Mouse (Mus musculus): ENCODE data around the gene Fam178b. TPM values are rescaled to one million over a fixed set of nuclear protein-coding genes. Genes with fewer than 3 reads are reported as not detected.
A peak's percentile ranks its signal among the peaks of the same experiment; 100 is the strongest.
"Not testable (repeated sequence)": the region's sequence is repeated elsewhere in the genome, so short reads cannot be mapped to it uniquely, and the experiment has no call there.

Gene Fam178b
- total RNA-seq, 4 experiments from 2014 or later, result 0.52 to 1.4 (median 0.59) TPM; not detected in 1

GRCm38 (mm10) chr1:36625442-36625841 lies 57.5 kb downstream of the Fam178b start:
- DNase-seq, result no peak

- DNase-seq, result not testable (repeated sequence)
Measured at GRCm38 (mm10) chr1:36615958-36616357, 67.0 kb downstream of the Fam178b start.

GRCm38 (mm10) chr1:36615188-36615587 lies 67.8 kb downstream of the Fam178b start:
- DNase-seq, result no peak

- no peak for DNase-seq
Measured at GRCm38 (mm10) chr1:36614584-36614983, 68.4 kb downstream of the Fam178b start.

GRCm38 (mm10) chr1:36613374-36613895 lies 69.5 kb downstream of the Fam178b start:
- DNase-seq, result no peak

- no peak for DNase-seq
Measured at GRCm38 (mm10) chr1:36612362-36612761, 70.6 kb downstream of the Fam178b start.

GRCm38 (mm10) chr1:36611449-36612123 lies 71.4 kb downstream of the Fam178b start:
- DNase-seq, result no peak

GRCm38 (mm10) chr1:36608211-36608610 lies 74.8 kb downstream of the Fam178b start:
- no peak for DNase-seq

GRCm38 (mm10) chr1:36606951-36607350 lies 76.0 kb downstream of the Fam178b start:
- DNase-seq, result no peak

GRCm38 (mm10) chr1:36604254-36605156 lies 78.5 kb downstream of the Fam178b start:
- DNase-seq, result no peak

- no peak for DNase-seq
Measured at GRCm38 (mm10) chr1:36603361-36603760, 79.6 kb downstream of the Fam178b start.

GRCm38 (mm10) chr1:36602271-36602670 lies 80.7 kb downstream of the Fam178b start:
- DNase-seq, result no peak

GRCm38 (mm10) chr1:36598411-36598810 lies 84.6 kb downstream of the Fam178b start:
- DNase-seq, result no peak

GRCm38 (mm10) chr1:36596114-36596513 lies 86.9 kb downstream of the Fam178b start:
- peak; percentile 67 for DNase-seq

- DNase-seq, result no peak
Measured at GRCm38 (mm10) chr1:36595167-36595931, 87.6 kb downstream of the Fam178b start.

GRCm38 (mm10) chr1:36593099-36593498 lies 89.9 kb downstream of the Fam178b start:
- DNase-seq, result no peak

- no peak for DNase-seq
Measured at GRCm38 (mm10) chr1:36591408-36591807, 91.6 kb downstream of the Fam178b start.

- no peak for DNase-seq
Measured at GRCm38 (mm10) chr1:36590664-36591063, 92.3 kb downstream of the Fam178b start.

GRCm38 (mm10) chr1:36589486-36589885 lies 93.5 kb downstream of the Fam178b start:
- no peak for DNase-seq

- no peak for DNase-seq
Measured at GRCm38 (mm10) chr1:36588476-36589450, 94.2 kb downstream of the Fam178b start.

GRCm38 (mm10) chr1:36587860-36588259 lies 95.1 kb downstream of the Fam178b start:
- DNase-seq, result no peak

Data from adrenal gland, adult 8-10 months (tissue).